Mouse (Mus musculus) liver, adult 2 months (tissue): Measurements from ENCODE around the gene Sox18.

Experiments
- CTCF ChIP-seq: fragments of 200-500 bp; IDR thresholded peaks from 2 replicates; pipeline ENCODE4 v1.5.1; 2011; ENCODE audit warnings: low read depth, low read length, control low read depth
- POLR2A ChIP-seq: fragments of 200-500 bp; IDR thresholded peaks from 2 replicates; pipeline ENCODE4 v1.6.1; 2011; ENCODE audit warnings: low read length, control low read depth; ENCODE audit not compliant: insufficient read depth; ENCODE audit errors: extremely low read depth

GRCm38 (mm10) chr2:181673501-181673900, 2.1 kb upstream of the Sox18 start:
- TF ChIP-seq CTCF: no peak
- TF ChIP-seq POLR2A: no peak
